Mouse (Mus musculus) brain, embryonic 18.5 days (tissue): ENCODE data around the gene Elf2.
A peak's percentile ranks its signal among the peaks of the same experiment; 100 is the strongest.
"Not testable (repeated sequence)": the region's sequence is repeated elsewhere in the genome, so short reads cannot be mapped to it uniquely, and the experiment has no call there.

Source experiments
- DNase-seq: peaks from one replicate; pipeline ENCODE4 v3.0.0-alpha.2; 2012; ENCODE audit warnings: low read depth, low spot score

The Elf2 gene

GRCm38 (mm10) chr3:51233474-51233873 lies 107.0 kb downstream of the Elf2 start:
- no peak for DNase-seq

- DNase-seq: no peak
These were observed 108.1 kb downstream of the Elf2 start for GRCm38 (mm10) chr3:51232205-51232910.

GRCm38 (mm10) chr3:51231499-51231898 lies 109.0 kb downstream of the Elf2 start:
- DNase-seq: no peak

- DNase-seq: no peak
These were observed 109.6 kb downstream of the Elf2 start for GRCm38 (mm10) chr3:51230886-51231285.

GRCm38 (mm10) chr3:51230146-51230835 lies 110.2 kb downstream of the Elf2 start:
- no peak for DNase-seq

GRCm38 (mm10) chr3:51229226-51229625 lies 111.2 kb downstream of the Elf2 start:
- DNase-seq: no peak

GRCm38 (mm10) chr3:51228821-51229205 lies 111.7 kb downstream of the Elf2 start:
- no peak for DNase-seq

- DNase-seq: no peak
These were observed 112.2 kb downstream of the Elf2 start for GRCm38 (mm10) chr3:51228038-51228820.

- no peak for DNase-seq
These were observed 113.9 kb downstream of the Elf2 start for GRCm38 (mm10) chr3:51226601-51227000.

- no peak for DNase-seq
These were observed 114.5 kb downstream of the Elf2 start for GRCm38 (mm10) chr3:51225979-51226378.

- no peak for DNase-seq
These were observed 115.2 kb downstream of the Elf2 start for GRCm38 (mm10) chr3:51225226-51225750.

- peak; percentile 72 for DNase-seq
These were observed 115.9 kb downstream of the Elf2 start, which contains the start of gene Noct for GRCm38 (mm10) chr3:51224363-51225225. Noct (plus strand) TSS chr3:51224447.

- DNase-seq: no peak
These were observed 116.9 kb downstream of the Elf2 start for GRCm38 (mm10) chr3:51223556-51223955.

- no peak for DNase-seq
These were observed 117.5 kb downstream of the Elf2 start for GRCm38 (mm10) chr3:51222834-51223460.

GRCm38 (mm10) chr3:51222302-51222701 lies 118.2 kb downstream of the Elf2 start:
- DNase-seq: no peak

GRCm38 (mm10) chr3:51221847-51222246 lies 118.6 kb downstream of the Elf2 start:
- no peak for DNase-seq

- DNase-seq: no peak
These were observed 119.6 kb downstream of the Elf2 start for GRCm38 (mm10) chr3:51220846-51221245.

- DNase-seq: no peak
These were observed 121.2 kb downstream of the Elf2 start for GRCm38 (mm10) chr3:51219213-51219612.

- DNase-seq: not testable (repeated sequence)
These were observed 122.1 kb downstream of the Elf2 start for GRCm38 (mm10) chr3:51218385-51218784.

- DNase-seq: not testable (repeated sequence)
These were observed 124.1 kb downstream of the Elf2 start for GRCm38 (mm10) chr3:51216351-51216750.

- DNase-seq: no peak
These were observed 124.8 kb downstream of the Elf2 start for GRCm38 (mm10) chr3:51215681-51216080.
